Mouse (Mus musculus): ENCODE data around the gene Icam5. TPM values are rescaled to one million over a fixed set of nuclear protein-coding genes. Genes with fewer than 3 reads are reported as not detected.
"Not testable (repeated sequence)": the region's sequence is repeated elsewhere in the genome, so short reads cannot be mapped to it uniquely, and the experiment has no call there.

Icam5 gene
- polyA plus RNA-seq, 1 experiment from 2014 or later, result 0.19 TPM

DNA sequence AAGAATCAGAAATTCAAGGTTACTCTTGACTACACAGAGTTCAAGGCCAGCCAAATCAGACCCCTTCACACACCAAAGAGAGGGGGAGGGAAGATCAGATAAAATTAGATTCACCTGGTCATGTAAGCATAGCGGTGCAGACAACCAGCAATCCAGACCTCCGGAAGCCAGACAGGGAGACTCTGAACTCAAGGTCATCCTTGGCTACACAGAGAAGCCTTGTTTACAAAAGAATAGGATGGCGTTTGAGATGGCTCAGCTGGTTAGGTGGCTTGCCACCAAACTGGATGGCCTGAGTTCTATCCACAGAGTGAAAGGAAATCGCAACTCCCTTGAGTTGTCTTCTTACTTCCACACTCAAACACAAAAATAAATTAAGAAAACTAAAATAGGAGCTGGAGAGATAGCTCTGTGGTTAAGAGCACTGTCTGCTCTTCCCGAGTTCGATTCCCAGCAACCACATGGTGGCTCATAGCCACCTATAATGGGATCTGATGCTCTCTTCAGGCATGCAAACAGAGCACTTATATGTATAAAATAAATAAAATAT, 30.1 kb upstream of the Icam5 start:
- Histone ChIP-seq H3K36me3 (ENCODE audit: poor library complexity, severe bottlenecking) (peaks cover 22% of the 10 kb centered on the region), H3K4me3 (no peak overlapping the region), H3K27me3 (no peaks in the 10 kb centered on the region), H3K9ac (no peak overlapping the region), H3K4me1 (peaks cover 11% of the 10 kb centered on the region), H3K9me3 (replicated peaks) (no peaks in the 10 kb centered on the region), H3K4me2 (peak overlapping the region; percentile 86; the same call in 1 of the 2 replicates), H3K27ac (no peak overlapping the region)
- no peak for ATAC-seq
- WGBS, result 79% methylated on average over 6 of the region's 6 CpGs

DNA sequence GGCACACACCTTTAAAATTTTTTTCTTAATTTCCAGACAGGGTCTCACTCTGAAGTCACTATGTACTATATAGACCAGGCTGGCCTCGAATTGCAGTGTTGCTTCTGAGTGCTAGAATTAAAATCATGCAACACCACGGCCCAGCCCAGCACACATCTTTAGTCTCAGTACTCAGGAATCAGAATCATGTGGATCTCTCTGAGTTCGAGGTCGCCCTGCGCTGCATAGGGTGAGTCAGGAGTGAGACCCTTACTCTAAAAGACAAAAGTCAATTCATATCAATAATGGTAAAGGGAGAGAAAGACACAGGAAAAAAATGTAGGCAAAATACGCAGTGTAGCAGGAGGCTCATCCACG, 29.6 kb upstream of the Icam5 start:
- Histone ChIP-seq H3K9ac (peak overlapping the region; percentile 83), H3K27ac (peak overlapping the region; percentile 68), H3K9me3 (replicated peaks) (no peaks in the 10 kb centered on the region), H3K4me2 (peak overlapping the region; percentile 86), H3K36me3 (ENCODE audit: poor library complexity, severe bottlenecking) (peaks cover 27% of the 10 kb centered on the region), H3K4me3 (peak overlapping the region; percentile 82), H3K4me1 (peaks cover 11% of the 10 kb centered on the region), H3K27me3 (no peaks in the 10 kb centered on the region)
- 11% methylated on average over 7 of the region's 7 CpGs for WGBS
- no peak; the same call in 1 of the 2 replicates for ATAC-seq

DNA sequence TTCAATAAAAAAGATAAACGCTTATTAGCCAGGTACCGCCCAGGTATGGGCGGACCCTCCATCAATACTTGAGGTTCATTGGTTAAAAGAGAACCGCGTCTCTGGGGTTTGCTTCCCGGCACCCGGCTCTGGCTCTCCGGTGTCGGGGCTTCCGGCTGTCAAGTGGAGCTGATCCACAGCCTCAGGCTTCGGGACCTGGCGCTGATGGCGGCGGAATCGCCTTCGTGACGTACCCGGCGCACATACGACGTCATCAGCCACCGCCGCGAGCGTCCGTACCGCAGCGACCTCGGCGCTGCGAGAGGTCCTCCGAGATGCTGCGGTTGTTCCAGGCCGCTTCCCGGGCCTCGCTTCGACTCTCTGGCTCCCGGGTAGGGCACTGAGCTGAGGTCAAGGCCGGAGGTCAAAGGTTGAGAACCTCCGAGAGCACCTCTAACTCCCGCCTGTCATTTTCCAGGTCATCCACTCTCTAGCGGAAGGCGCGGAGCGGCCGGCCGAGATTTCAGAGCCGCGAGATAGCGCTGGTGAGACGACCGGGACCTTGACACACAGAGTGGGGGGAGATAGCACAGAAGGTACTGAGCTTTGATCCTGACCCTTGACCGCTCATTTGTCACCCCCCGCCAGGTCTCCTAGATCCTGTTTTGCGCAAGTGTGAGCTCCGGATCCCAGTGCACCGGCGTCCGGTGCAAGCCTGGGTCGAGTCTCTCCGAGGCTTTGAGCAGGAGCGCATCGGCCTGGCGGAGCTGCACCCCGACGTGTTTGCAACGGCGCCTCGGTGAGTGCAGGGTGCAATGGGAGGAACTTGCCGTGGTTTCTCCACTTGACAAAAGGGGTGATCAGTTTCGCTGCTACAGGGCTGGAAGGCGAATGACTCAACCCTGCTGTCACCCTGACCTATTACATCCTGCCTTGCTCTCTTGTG, 29.0 kb upstream of the Icam5 start, which contains the start of gene Mrpl4:
Gene Mrpl4 (plus strand): TSS at position 112 of the 925 bp plus-strand sequence.
- H3K36me3 ChIP-seq (ENCODE audit: poor library complexity, severe bottlenecking), result peaks cover 33% of the 10 kb centered on the region
- H3K27ac ChIP-seq, result peak within 1 kb of the TSS; percentile 68
- H3K9me3 ChIP-seq (replicated peaks), result no peaks in the 10 kb centered on the region
- H3K4me2 ChIP-seq, result peak within 1 kb of the TSS; percentile 86
- under 1% methylated on average over 72 of the region's 72 CpGs for WGBS
- H3K4me1 ChIP-seq, result peaks cover 11% of the 10 kb centered on the region
- peak within 1 kb of the TSS; percentile 83 for H3K9ac ChIP-seq
- H3K27me3 ChIP-seq, result no peaks in the 10 kb centered on the region
- ATAC-seq, result peak; percentile 92
- H3K4me3 ChIP-seq, result peak within 1 kb of the TSS; percentile 82

DNA sequence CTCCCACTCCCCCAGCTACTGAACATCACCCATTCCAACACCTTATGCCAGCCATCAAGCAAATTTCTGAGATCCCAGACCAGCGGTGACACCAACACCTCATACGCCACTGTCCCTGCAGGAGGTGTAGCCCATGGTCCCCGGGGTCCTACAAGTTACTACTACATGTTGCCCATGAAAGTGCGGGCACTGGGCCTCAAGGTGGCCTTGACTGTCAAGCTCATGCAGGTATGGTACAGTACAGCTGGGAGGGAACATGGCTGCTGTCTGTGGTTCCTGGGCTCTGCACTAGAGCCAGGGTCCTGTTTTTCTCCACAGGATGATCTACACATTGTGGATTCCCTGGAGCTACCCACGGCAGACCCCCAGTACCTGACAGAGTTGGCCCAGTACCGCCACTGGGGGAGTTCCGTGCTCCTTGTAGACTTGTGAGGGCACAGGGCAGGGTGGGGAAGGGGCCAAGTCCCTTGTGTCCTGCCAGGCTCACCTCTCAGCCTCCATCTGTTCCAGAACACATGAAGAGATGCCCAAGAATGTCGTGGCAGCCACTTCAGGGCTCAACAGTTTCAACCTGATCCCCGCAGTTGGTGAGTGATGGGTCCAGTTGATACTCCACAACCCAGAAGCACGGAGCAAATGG, 24.4 kb upstream of the Icam5 start:
- H3K27ac ChIP-seq, result no peak overlapping the region
- H3K9me3 ChIP-seq (replicated peaks), result no peaks in the 10 kb centered on the region
- ATAC-seq, result no peak
- peaks cover 8% of the 10 kb centered on the region for H3K4me1 ChIP-seq
- H3K9ac ChIP-seq, result no peak overlapping the region
- peaks cover 7% of the 10 kb centered on the region for H3K27me3 ChIP-seq
- H3K4me2 ChIP-seq, result no peak overlapping the region
- no peak overlapping the region for H3K4me3 ChIP-seq
- peaks cover 51% of the 10 kb centered on the region for H3K36me3 ChIP-seq (ENCODE audit: poor library complexity, severe bottlenecking)
- WGBS, result 89% methylated on average over 10 of the region's 10 CpGs

DNA sequence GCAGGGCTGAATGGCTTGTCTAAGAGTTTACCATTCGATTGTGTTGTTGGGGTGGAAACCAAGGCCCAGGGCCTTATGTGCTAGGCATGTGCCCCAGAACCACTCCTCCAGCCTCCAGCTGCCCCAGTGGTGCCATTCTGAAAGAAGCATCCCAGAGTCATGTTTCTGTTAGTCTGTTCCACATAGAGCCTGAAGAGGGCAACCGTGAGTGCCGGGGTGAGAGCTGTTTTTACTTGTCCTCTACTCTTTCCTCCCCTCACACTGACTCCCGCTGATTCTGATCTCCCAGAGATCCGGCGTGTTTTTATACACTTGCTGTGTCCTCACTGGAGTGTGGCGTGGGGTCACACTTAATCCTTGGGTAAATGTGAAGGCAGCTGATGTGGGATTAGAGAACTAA, 23.9 kb upstream of the Icam5 start:
- Histone ChIP-seq H3K4me2 (no peak overlapping the region), H3K4me3 (no peak overlapping the region), H3K27me3 (peaks cover 12% of the 10 kb centered on the region), H3K9ac (no peak overlapping the region), H3K4me1 (peaks cover 8% of the 10 kb centered on the region), H3K27ac (no peak overlapping the region), H3K9me3 (replicated peaks) (no peaks in the 10 kb centered on the region), H3K36me3 (ENCODE audit: poor library complexity, severe bottlenecking) (peaks cover 51% of the 10 kb centered on the region)
- WGBS, result 89% methylated on average over 7 of the region's 7 CpGs
- no peak for ATAC-seq

DNA sequence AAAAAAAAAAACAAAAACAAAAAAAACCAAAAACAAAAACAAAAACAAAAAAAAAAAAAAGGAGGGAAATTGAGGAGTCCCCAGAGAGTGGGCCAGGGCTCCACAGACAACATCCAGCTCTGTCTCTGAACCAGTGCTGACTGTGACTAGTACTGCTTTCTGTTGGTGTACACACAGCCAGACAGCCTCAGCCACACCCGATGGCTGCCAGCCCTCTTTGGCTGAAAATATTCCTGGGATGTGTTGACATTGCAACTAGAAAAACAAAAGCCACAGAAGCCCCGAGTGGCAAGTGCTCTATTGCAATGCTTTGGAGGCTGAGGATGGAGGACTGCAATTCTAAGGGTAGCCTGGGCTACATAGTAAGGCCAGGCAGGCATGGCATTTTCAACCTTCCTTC, 21.5 kb upstream of the Icam5 start:
- ATAC-seq, result no peak
- no peak overlapping the region for H3K4me2 ChIP-seq
- no peak overlapping the region for H3K9ac ChIP-seq
- H3K27me3 ChIP-seq, result peaks cover 33% of the 10 kb centered on the region
- no peak overlapping the region for H3K27ac ChIP-seq
- peaks cover 4% of the 10 kb centered on the region; the same call in 1 of the 2 replicates for H3K4me1 ChIP-seq
- H3K9me3 ChIP-seq (replicated peaks), result no peaks in the 10 kb centered on the region
- WGBS, result 71% methylated on average over 2 of the region's 2 CpGs
- peaks cover 42% of the 10 kb centered on the region for H3K36me3 ChIP-seq (ENCODE audit: poor library complexity, severe bottlenecking)
- H3K4me3 ChIP-seq, result no peak overlapping the region

DNA sequence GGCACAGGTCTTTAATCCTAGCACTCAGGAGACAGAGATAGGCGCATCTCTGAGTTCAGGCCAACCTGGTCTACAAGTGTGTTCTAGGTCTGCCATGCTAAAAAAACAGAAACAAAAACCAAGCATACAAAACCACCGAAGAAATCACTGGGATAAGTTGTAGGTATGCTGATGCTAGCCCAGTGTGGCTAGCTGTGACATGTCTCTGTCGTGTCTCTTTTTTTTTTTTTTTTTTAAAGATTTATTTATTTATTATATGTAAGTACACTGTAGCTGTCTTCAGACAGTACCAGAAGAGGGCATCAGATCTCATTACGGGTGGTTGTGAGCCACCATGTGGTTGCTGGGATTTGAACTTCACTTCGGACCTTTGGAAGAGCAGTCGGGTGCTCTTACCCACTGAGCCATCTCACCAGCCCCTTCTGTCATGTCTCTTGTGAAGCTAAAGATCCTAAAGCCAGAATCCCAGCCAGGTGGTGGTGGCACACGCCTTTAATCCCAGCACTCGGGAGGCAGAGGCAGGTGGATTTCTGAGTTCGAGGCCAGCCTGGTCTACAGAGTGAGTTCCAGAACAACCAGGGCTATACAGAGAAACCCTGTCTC, 20.8 kb upstream of the Icam5 start:
- ATAC-seq; H3K9me3 ChIP-seq (replicated peaks); H3K9ac ChIP-seq; H3K4me3 ChIP-seq; H3K4me2 ChIP-seq; H3K27ac ChIP-seq: not testable (repeated sequence)
- WGBS, result 81% methylated on average over 9 of the region's 9 CpGs
- Histone ChIP-seq H3K36me3 (ENCODE audit: poor library complexity, severe bottlenecking) (peaks cover 35% of the 10 kb centered on the region), H3K27me3 (peaks cover 39% of the 10 kb centered on the region), H3K4me1 (peaks cover 10% of the 10 kb centered on the region)

DNA sequence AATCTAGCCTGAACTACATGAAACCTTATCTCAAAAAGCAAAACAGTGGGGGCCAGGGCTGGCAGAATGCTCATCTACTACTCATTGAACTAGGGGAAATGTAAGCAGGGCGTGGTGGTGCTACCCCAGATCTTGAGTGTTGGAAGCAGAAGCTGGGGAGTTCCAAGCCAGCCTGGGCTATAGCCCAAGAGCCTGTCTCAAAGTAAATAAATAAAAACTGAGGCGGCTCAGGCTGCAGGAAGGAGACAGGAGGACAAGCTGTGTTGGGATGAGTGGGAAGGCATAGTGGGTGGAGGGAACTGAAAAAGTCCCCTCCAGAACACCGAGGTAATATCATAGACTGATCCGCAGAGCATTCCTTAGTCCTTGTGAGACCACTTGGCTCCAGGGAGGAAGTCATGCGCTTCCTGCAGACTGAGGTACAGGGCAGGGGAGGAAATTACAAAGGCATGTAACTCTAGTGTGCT, 20.0 kb upstream of the Icam5 start:
- Histone ChIP-seq H3K9me3 (replicated peaks) (no peaks in the 10 kb centered on the region), H3K9ac (no peak overlapping the region), H3K36me3 (ENCODE audit: poor library complexity, severe bottlenecking) (peaks cover 28% of the 10 kb centered on the region), H3K4me1 (peaks cover 10% of the 10 kb centered on the region), H3K27me3 (peaks cover 48% of the 10 kb centered on the region), H3K4me2 (no peak overlapping the region), H3K27ac (no peak overlapping the region), H3K4me3 (no peak overlapping the region)
- WGBS, result 68% methylated on average over 5 of the region's 5 CpGs
- ATAC-seq, result no peak

DNA sequence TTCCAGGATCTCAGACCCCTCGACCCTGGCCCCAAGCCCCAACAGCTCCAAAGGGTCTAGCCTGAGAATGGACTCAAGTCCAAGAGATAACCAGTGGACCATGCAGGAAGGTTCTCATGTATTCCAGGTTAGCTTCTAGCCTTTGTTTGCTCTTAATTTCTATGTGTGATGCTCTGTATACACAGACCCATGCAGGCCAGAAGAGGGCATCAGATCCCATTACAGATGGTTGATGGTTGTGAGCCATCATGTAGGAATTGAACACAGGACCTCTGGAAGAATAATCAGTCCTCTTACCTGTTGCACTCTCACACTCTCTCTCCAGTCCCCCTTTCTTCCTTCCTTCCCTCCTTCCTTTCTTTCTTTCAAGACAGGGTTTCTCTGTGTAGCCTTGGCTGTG, 19.5 kb upstream of the Icam5 start:
- H3K27me3 ChIP-seq, result peaks cover 53% of the 10 kb centered on the region
- H3K36me3 ChIP-seq (ENCODE audit: poor library complexity, severe bottlenecking), result peaks cover 23% of the 10 kb centered on the region
- H3K9me3 ChIP-seq (replicated peaks), result no peaks in the 10 kb centered on the region
- H3K9ac ChIP-seq, result no peak overlapping the region
- H3K4me1 ChIP-seq, result peaks cover 10% of the 10 kb centered on the region
- WGBS, result 52% methylated on average over 1 of the region's 1 CpGs
- no peak overlapping the region for H3K4me2 ChIP-seq
- no peak overlapping the region for H3K4me3 ChIP-seq
- no peak overlapping the region for H3K27ac ChIP-seq
- no peak for ATAC-seq

DNA sequence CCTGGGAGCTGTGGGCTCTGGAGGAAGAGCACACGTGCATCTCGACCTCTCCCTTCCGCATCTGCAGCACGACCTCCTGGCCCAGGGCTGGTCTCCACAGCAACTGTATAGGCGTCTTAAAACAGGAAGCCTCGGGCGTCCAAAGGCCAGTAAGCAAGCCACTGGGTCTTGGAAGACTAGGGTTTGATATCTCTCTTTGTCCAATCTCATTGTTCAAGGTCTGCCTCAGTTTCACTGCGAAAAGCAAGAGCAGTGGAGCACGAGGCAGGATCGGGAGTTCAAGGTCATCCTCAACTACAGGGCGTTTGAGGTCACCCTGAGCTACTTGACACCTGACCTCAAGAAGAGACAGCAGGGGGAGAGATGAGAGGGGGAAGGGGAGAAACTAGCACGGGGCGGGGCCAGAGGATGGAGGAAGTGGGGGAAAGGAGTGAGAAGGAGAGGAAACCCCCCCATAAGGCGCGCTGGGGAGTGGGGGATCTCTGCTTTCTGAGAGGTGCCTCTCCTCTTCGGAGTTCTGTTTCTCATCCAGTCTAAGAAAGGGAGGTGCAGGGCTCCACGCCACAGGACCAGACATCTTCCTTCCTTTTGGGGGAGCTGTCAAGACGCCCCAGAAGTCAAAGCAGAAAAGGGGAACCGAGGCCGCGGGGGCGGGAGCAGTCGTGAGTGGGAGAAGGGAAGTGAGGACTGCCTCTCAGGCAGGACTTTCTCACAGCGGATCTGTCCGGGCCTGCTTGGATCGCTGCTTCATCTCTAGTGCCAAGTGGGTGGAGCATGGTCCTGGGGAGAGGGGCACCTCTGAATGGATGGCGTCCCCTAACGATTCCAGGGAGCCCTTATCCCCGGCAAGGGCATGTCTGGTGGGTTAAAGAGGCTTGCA, 16.9 kb upstream of the Icam5 start:
- H3K9ac ChIP-seq, result peak overlapping the region; percentile 49; the same call in 1 of the 2 replicates
- H3K4me3 ChIP-seq, result peak overlapping the region; percentile 15
- no peaks in the 10 kb centered on the region for H3K9me3 ChIP-seq (replicated peaks)
- ATAC-seq, result no peak
- H3K4me2 ChIP-seq, result peak overlapping the region; percentile 40
- H3K27ac ChIP-seq, result no peak overlapping the region
- H3K27me3 ChIP-seq, result peaks cover 72% of the 10 kb centered on the region
- H3K36me3 ChIP-seq (ENCODE audit: poor library complexity, severe bottlenecking), result no peaks in the 10 kb centered on the region
- WGBS, result 5% methylated on average over 29 of the region's 29 CpGs
- peaks cover 10% of the 10 kb centered on the region for H3K4me1 ChIP-seq

DNA sequence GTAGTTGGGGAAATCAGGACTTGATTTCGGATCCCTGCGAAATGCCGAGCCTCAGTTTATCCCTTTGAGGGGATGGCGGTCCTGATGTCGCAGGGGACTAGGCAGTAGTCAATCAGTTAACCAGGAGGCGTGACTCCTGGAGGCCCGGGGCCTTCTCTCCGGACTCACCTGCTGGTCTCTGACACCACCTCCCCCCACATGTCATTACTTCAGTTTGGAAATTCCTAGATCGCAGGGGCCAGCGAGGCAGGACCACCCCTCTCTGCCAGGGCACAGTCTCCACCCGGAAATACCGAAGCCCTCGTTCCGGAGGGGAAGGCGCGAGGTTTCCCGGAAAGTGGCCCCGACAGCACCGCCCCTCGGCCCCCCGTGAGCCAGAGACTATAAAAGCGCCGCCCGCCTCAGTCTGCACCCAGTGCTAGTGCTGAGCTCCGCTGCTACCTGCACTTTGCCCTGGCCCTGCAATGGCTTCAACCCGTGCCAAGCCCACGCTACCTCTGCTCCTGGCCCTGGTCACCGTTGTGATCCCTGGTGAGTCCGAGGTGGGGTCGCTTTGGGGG, 16.2 kb upstream of the Icam5 start, which contains the start of gene Icam1:
Gene Icam1 (plus strand): TSS at position 415 of the 560 bp plus-strand sequence.
- H3K27ac ChIP-seq, result no peak within 1 kb of the TSS
- peaks cover 10% of the 10 kb centered on the region for H3K4me1 ChIP-seq
- ATAC-seq, result no peak
- peak within 1 kb of the TSS; percentile 40 for H3K4me2 ChIP-seq
- peak within 1 kb of the TSS; percentile 49; the same call in 1 of the 2 replicates for H3K9ac ChIP-seq
- peak within 1 kb of the TSS; percentile 15 for H3K4me3 ChIP-seq
- peaks cover 74% of the 10 kb centered on the region for H3K27me3 ChIP-seq
- H3K9me3 ChIP-seq (replicated peaks), result no peaks in the 10 kb centered on the region
- WGBS, result under 1% methylated on average over 28 of the region's 30 CpGs
- H3K36me3 ChIP-seq (ENCODE audit: poor library complexity, severe bottlenecking), result no peaks in the 10 kb centered on the region
